Mouse (Mus musculus) lung, postnatal 14 days (tissue): Measurements from ENCODE around the gene Zfp385a.
A peak's percentile ranks its signal among the peaks of the same experiment; 100 is the strongest.
"Not testable (repeated sequence)": the region's sequence is repeated elsewhere in the genome, so short reads cannot be mapped to it uniquely, and the experiment has no call there.

Experiments
- DNase-seq: peaks from one replicate; pipeline ENCODE4 v3.0.0; 2021

Gene Zfp385a

DNA sequence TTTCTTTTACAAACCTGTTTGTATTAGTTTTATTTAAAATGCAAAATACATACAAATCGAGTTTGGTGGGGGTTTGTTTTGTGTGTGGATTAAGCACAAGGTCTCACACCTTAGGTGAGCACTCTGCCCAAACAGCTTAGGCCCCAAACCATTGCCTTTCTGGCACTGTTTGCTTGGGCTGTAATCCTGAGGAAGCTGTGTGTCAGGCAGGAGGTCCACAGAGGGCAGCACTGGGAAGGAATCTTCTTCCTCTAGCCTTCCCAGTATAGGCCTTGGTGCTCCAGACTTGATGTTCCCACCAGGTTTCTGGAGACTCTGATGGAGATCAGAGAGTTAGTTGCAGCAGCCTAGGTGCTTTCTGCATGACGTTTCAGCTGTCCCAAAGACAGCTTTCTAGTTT is 55.2 kb downstream of the Zfp385a start:
- no peak for DNase-seq

DNA sequence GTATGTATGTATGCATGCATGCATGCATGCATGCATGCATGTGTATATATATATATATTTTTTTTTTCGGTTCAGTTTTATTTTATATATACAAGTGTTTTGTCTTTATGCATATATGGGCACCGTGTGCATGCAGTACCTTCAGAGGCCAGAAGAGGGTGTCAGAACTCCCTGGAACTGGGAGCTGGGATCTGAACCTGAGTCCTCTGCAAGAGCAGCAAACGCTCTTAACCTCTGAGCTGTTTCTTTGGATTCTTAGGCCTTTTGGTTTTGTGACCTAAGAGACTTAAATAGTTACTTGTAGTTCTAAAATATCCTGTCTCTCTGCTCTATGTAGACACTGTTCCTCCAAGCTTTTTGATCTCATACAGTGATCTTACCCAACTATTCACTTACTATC is 55.8 kb downstream of the Zfp385a start:
- DNase-seq = peak; percentile 72

DNA sequence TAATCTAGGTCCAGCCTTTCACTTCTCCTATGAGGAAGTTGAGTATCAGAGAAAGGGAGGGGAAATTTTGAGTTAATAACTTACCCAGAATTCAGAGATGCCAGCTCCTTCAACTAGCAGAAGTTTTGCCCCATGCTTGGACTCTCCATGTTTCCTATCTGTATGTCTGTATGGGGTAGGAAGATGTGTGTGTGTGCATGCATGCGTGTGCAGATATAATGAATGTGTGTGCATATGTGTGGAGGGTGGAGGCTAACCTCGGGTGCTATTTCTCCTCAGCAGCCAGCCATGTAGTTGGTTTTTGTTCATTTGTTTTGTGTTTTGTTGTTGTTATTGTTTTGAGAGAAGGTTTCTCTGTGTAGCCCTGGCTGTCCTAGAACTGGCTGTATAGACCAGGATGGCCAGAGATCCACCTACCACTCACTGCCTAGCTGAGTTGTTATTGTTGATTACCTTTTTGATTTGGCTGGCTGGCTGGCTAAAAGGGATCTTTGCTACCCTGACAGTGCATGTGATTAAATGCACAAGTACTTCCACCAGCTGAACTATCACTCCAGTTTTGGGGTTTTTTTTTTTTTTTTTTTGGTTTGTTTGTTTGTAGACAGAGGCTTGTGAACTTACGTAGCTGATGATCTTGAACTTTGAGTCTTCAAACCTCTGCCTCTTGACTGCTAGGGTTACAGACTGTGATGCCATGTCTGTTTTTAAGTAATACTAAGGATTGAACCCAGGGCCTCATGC is 58.3 kb downstream of the Zfp385a start:
- no peak for DNase-seq

DNA sequence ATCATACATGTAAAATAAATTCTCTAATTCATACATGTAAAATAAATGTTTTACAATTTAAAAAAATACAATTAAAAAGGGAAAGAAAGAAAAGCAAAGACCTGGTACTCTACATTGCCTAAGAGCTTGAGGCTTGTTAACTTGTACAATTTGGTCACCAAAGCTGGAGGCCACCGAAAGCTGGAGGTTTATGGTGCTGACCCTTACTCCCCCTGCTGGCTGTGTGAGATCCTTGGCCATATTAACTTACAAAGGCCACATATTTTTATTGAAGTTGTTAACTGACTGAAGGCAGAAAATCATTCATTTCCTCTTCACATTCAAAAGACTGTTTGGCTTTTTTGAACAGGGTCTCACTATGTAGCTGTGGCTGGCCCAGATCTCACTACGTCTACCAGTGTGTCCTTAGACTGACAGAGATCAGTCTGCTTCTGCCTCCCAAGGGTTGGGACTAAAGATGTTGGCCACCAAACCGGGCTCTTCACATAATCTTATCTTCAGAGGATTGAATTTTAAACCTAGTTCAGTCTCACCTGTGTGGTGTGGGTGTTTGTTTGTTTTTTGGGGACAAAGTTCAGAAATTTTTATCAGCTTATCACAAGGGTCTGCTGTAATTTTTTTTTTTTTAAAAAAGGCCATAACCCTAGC is 59.0 kb downstream of the Zfp385a start:
- peak; percentile 58 for DNase-seq

DNA sequence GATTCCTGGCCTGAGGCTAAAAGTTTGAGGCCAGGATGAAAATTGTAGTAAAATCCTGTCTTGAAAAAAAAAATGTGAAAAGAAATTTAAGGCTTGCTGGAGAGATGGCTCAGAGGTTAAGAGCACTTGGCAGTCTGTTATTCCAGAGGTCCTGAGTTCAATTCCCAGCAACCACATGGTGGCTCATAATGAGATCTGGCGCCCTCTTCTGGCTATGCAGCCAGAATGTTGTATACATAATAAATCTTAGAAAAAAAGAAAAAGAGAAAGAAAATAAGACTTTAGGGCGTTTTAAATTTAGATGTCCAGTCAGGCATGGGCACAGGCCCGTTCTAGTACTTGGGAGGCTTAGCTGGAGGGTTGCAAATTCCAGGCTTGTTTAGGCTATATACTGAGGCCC is 60.1 kb downstream of the Zfp385a start:
- DNase-seq = peak; percentile 53

DNA sequence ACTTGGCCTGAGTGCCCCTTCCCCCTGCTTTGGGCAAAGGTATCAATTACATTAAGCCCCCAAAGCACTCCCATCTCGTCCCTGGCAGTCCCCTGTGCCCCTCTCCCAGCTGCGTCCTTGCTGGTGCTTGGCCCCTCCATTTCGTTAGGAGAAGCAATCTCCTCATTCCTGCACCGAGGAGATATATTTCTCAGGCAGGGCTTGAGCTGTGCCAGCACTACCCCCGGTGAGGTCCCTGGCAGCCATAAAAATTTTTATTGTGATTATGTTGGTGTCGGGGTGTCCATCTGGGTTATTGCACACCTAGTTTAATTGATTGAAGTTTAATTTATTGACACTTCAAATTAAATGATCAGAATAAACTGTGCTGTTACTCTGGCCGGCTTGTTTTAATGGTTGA is 61.9 kb downstream of the Zfp385a start:
- DNase-seq = no peak

DNA sequence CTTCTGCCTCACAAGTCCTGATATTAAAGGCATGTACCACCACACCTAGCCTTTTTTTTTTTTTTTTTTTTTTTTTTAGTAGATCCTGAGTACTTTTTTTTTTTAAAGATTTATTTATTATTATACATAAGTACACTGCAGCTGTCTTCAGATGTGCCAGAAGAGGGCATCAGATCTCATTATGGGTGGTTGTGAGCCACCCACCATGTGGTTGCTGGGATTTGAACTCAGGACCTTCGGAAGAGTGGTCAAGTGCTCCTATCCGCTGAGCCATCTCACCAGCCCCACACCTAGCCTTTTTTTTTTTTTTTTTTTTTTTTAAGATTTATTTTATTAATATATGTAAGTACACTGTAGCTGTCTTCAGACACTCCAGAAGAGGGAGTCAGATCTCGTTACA is 64.0 kb downstream of the Zfp385a start:
- not testable (repeated sequence) for DNase-seq

DNA sequence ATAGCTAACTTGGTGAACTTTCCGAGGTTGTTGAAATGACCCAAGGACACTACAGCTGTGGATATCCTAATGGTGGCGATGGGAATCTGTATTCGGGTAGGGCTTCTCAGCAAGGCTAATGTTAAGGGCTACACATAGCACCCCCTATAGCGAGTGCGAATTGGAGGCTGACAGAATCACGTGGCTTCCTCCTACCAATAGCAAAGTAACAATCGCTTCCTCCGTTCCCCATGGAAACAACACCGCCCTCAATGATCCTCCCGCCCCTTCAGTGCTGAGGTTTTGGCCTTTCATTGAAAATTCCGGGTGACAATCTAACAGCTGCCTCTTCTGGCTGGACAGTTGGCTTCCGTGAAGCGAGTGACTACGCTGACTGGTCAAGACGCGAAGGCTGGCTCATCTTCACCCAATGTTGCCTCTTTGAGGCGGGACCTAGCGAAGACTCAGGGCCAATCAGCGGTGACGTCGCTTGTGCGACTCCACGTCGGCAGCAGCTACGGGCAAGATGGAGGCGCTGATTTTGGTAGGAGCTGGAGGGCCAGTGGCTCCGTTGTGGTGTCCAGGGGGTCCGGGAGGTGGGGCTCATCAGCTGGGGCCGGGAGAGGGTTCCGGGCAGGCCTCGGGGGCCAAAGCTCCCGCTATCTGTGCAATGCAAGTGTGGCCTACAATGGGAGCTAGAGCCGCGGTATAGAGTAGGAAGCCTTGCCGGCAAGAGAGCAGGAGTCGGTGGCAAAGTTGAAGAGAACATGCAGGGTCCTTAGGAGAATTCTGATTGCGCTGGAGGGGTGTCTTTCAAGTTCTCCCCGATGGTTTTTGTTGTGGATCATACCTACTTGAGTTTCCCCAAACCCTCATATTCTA is 67.2 kb downstream of the Zfp385a start, which contains the start of gene Copz1:
Gene Copz1 (plus strand): TSS at position 296 of the 861 bp plus-strand sequence.
- peak; percentile 93 for DNase-seq

DNA sequence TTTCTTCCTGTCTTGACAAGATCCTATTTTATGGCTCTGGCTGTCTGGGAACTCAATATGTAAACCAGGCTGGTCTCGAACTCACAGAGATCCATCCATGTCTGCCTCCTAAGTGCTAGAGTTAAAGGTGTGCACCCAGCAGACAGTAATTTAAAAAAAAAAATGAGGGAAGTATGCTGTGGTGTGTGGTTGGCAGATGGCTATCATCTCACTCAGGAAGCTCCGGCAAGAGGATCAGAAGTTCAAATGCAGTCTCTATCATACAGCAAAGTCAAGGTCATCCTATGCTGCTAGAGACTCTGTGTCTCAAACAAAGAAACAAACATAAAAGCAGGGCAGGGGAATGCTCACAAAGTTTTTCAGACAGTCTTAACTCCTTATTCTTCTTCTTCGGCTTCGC is 71.0 kb downstream of the Zfp385a start:
- DNase-seq = no peak

DNA sequence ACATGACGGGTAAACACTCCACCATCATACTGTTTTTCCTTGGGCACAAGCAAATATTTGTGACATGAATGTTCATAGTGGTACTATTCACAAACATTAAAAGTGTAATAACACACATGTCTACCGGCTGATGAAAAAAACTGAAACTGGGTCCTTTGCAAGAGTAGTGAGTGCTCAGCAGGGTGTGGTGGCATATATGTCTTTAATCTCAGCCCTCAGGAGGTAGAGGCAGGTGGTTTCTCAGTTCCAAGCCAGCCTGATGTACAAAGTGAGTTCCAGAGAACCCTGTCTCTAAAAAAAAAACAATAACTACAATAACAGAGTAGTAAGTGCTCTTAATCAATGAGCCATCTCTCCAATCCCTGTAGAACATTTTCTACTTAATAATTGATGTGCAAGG is 75.1 kb downstream of the Zfp385a start:
- DNase-seq = no peak
